Comparison of ENCODE assay signal across 8 mouse cellular contexts in genomic region chr3:109026462-109026990, GRCm38 (mm10). TPM values are rescaled to one million over a fixed set of nuclear protein-coding genes. Genes with fewer than 3 reads are reported as not detected.
DNase-seq lines count a peak whose midpoint lies in the region; ATAC-seq and TF ChIP-seq lines count a peak whose summit lies in the region.

No protein-coding gene starts in this region.

- intact Hi-C loops in gastrocnemius, adult 2 months (cut with DNase I), result no loop called here

- H3K4me2 ChIP-seq in forebrain, embryonic 13.5 days, result peak overlapping the region; percentile 78
- peak overlapping the region; percentile 66 for H3K4me2 ChIP-seq in intestine, embryonic 15.5 days (replicated peaks)

- TF ChIP-seq CTCF in gastrocnemius, adult 2 months (IDR thresholded peaks at IDR 0.05), result no peak
- no peak for TF ChIP-seq CTCF in bone marrow, adult 2 months (IDR thresholded peaks at IDR 0.05; ENCODE audit: control insufficient read depth, insufficient read depth, low read length)

- no peaks in the 10 kb centered on the region for H3K9me3 ChIP-seq in forebrain, embryonic 13.5 days (replicated peaks)
- H3K9me3 ChIP-seq in intestine, embryonic 15.5 days, result no peaks in the 10 kb centered on the region

- H3K36me3 ChIP-seq in forebrain, embryonic 13.5 days (ENCODE audit: poor library complexity, severe bottlenecking), result no peaks in the 10 kb centered on the region
- no peaks in the 10 kb centered on the region for H3K36me3 ChIP-seq in intestine, embryonic 15.5 days

- peak overlapping the region; percentile 88 for H3K27ac ChIP-seq in gastrocnemius, adult 2 months
- peak overlapping the region; percentile 86 for H3K27ac ChIP-seq in bone marrow, adult 2 months (ENCODE audit: control insufficient read depth, insufficient read depth, low read depth, low read length, poor library complexity)
- peak overlapping the region; percentile 49 for H3K27ac ChIP-seq in forebrain, embryonic 13.5 days
- peak overlapping the region; percentile 90 for H3K27ac ChIP-seq in intestine, embryonic 15.5 days

- H3K4me3 ChIP-seq in gastrocnemius, adult 2 months, result peak overlapping the region; percentile 89
- peak overlapping the region; percentile 77 for H3K4me3 ChIP-seq in bone marrow, adult 2 months (replicated peaks; ENCODE audit: control insufficient read depth, low read depth, low read length)
- H3K4me3 ChIP-seq in forebrain, embryonic 13.5 days, result peak overlapping the region; percentile 66
- peak overlapping the region; percentile 76 for H3K4me3 ChIP-seq in intestine, embryonic 15.5 days (replicated peaks)

- no peaks in the 10 kb centered on the region for H3K27me3 ChIP-seq in forebrain, embryonic 13.5 days
- no peaks in the 10 kb centered on the region for H3K27me3 ChIP-seq in intestine, embryonic 15.5 days (replicated peaks)

- H3K4me1 ChIP-seq in bone marrow, adult 2 months (ENCODE audit: control insufficient read depth, insufficient read depth, low read length), result peaks cover 2% of the 10 kb centered on the region; the same call in 1 of the 2 replicates
- peaks cover 31% of the 10 kb centered on the region for H3K4me1 ChIP-seq in forebrain, embryonic 13.5 days
- peaks cover 27% of the 10 kb centered on the region for H3K4me1 ChIP-seq in intestine, embryonic 15.5 days (replicated peaks)

- 0 out of 2 replicates have a peak, but pooled peaks have one; percentile 8 for ATAC-seq in forebrain, embryonic 13.5 days
- 0 out of 2 replicates have a peak, but pooled peaks have one; percentile 18 for ATAC-seq in intestine, embryonic 15.5 days

- WGBS in bone marrow, adult 2 months, result 3% methylated on average over 15 of the region's 15 CpGs
- WGBS in forebrain, embryonic 13.5 days, result 8% methylated on average over 15 of the region's 15 CpGs
- 6% methylated on average over 15 of the region's 15 CpGs for WGBS in intestine, embryonic 15.5 days

- DNase-seq in gastrocnemius, adult 2 months, result peak; percentile 43
- no peak for DNase-seq in gastrocnemius, adult 8-10 months (ENCODE audit: low spot score in 2 of 2)
- DNase-seq in lung, postnatal 14 days, result peak; percentile 27
- DNase-seq in right cerebral cortex, postnatal 14 days, result no peak
- no peak for DNase-seq in urinary bladder, adult 18-20 months (ENCODE audit: low spot score in 2 of 2)

- H3K9ac ChIP-seq in forebrain, embryonic 13.5 days, result peak overlapping the region; percentile 86
- H3K9ac ChIP-seq in intestine, embryonic 15.5 days, result peak overlapping the region; percentile 81

- no peak for TF ChIP-seq POLR2A in bone marrow, adult 2 months (IDR thresholded peaks at IDR 0.05; ENCODE audit: borderline replicate concordance, control insufficient read depth, low read depth, low read length)

RNA-seq across cellular contexts. Expression of gene Fam102b, which starts 0.9 kb away (rescaled TPM):
- total RNA-seq in gastrocnemius, adult 2 months (2021), result 1 to 10 TPM; 6.2 to 8.0 TPM
- 1 to 10 TPM; 4.2 to 7.9 (median 5.2) TPM for total RNA-seq in gastrocnemius, adult 8-10 months (2022)
- polyA plus RNA-seq in bone marrow, adult 2 months (2011; ENCODE audit: insufficient read depth, insufficient read length, low replicate concordance, missing spikeins), result 3.7 and 4.3 TPM in 2 replicates
- polyA plus RNA-seq in forebrain, embryonic 13.5 days (2015; fragmentation: Nextera tagmentation; extraction: Ambion mirVana), result 6.3 and 6.7 TPM in 2 replicates
- polyA plus RNA-seq in intestine, embryonic 15.5 days (2015; fragmentation: Nextera tagmentation; extraction: Ambion mirVana), result 10.5 and 11.8 TPM in 2 replicates

RNA-seq across cellular contexts. Expression of gene Slc25a54, which starts 53.7 kb away (rescaled TPM):
- not detected for total RNA-seq in gastrocnemius, adult 2 months (2021)
- total RNA-seq in gastrocnemius, adult 8-10 months (2022), result not detected
- not detected in 2 replicates for polyA plus RNA-seq in bone marrow, adult 2 months (2011; ENCODE audit: insufficient read depth, insufficient read length, low replicate concordance, missing spikeins)
- polyA plus RNA-seq in forebrain, embryonic 13.5 days (2015; fragmentation: Nextera tagmentation; extraction: Ambion mirVana), result not detected in 2 replicates
- not detected in 2 replicates for polyA plus RNA-seq in intestine, embryonic 15.5 days (2015; fragmentation: Nextera tagmentation; extraction: Ambion mirVana)

Comparison
In these comparisons a context has a peak if more than half of its experiments do, and no peak if none do; other contexts are left out.
1. DNase-seq: peak in gastrocnemius, adult 2 months (single experiment) and lung, postnatal 14 days (single experiment); none in gastrocnemius, adult 8-10 months (0 of 2), right cerebral cortex, postnatal 14 days (single experiment) and urinary bladder, adult 18-20 months (0 of 2).
2. Peak in every context shown above with its lines, with median percentiles within 50 percentile points of each other: H3K27ac ChIP-seq and H3K4me3 ChIP-seq.